Mouse (Mus musculus) hindbrain, embryonic 12.5 days (tissue): ENCODE data around the gene Soat1. TPM values are rescaled to one million over a fixed set of nuclear protein-coding genes. Genes with fewer than 3 reads are reported as not detected.
A peak's percentile ranks its signal among the peaks of the same experiment; 100 is the strongest.
"Not testable (repeated sequence)": the region's sequence is repeated elsewhere in the genome, so short reads cannot be mapped to it uniquely, and the experiment has no call there.

ENCODE experiments used
- ATAC-seq: fragments of 200-750 bp; cut with Nextera tagmentation; 2 replicates; pipeline ENCODE4 v1.8.0; 2017; ENCODE audit warnings: moderate TSS enrichment; ENCODE audit not compliant: low FRiP score
- H3K27ac ChIP-seq: fragments of 300-500 bp; sonication (generic); 2 replicates; pipeline ENCODE4 v1.5.1; 2016; ENCODE audit warnings: mild to moderate bottlenecking
- H3K27me3 ChIP-seq: fragments of 300-500 bp; sonication (generic); 2 replicates; pipeline ENCODE4 v1.6.1; 2016; ENCODE audit warnings: mild to moderate bottlenecking
- H3K36me3 ChIP-seq: fragments of 300-500 bp; sonication (generic); 2 replicates; pipeline ENCODE4 v1.6.1; 2016; ENCODE audit warnings: mild to moderate bottlenecking
- H3K4me1 ChIP-seq: fragments of 300-500 bp; sonication (generic); 2 replicates; pipeline ENCODE4 v1.6.1; 2016
- H3K4me2 ChIP-seq: fragments of 300-500 bp; sonication (generic); replicated peaks from 2 replicates; pipeline ENCODE4 v1.6.1; 2016; ENCODE audit warnings: mild to moderate bottlenecking
- H3K4me3 ChIP-seq: fragments of 300-500 bp; sonication (generic); 2 replicates; pipeline ENCODE4 v1.5.1; 2016; ENCODE audit warnings: mild to moderate bottlenecking
- H3K9ac ChIP-seq: fragments of 300-500 bp; sonication (generic); 2 replicates; pipeline ENCODE4 v1.6.1; 2016; ENCODE audit warnings: mild to moderate bottlenecking, moderate library complexity
- H3K9me3 ChIP-seq: fragments of 300-500 bp; sonication (generic); replicated peaks from 2 replicates; pipeline ENCODE4 v1.6.1; 2016; ENCODE audit warnings: mild to moderate bottlenecking
- WGBS: fragments of 180-500 bp; shearing (Covaris S2); methylation state at CpG from one replicate; pipeline ENCODE4 v1.1.7; 2016; 5-methylcytosine and 5-hydroxymethylcytosine counted together
- polyA plus RNA-seq: library from polyadenylated mRNA; unstranded; fragments of >200 nt; fragmentation: Nextera tagmentation; extraction: Ambion mirVana; gene quantifications from 2 replicates; pipeline ENCODE4 v1.2.1, GENCODE M21; 2016

Soat1 gene
- 24.4 and 28.2 TPM in 2 replicates for polyA plus RNA-seq

GRCm38 (mm10) chr1:156473961-156474503 lies at the start of gene Soat1:
TSS of gene Soat1 (minus strand) at chr1:156474331.
- H3K4me3 ChIP-seq = peak within 1 kb of the TSS; percentile 55
- H3K9me3 ChIP-seq = peaks cover 10% of the 10 kb centered on the region
- WGBS = 0% methylated on average over 38 of the region's 46 CpGs
- H3K4me1 ChIP-seq = peaks cover 7% of the 10 kb centered on the region
- H3K9ac ChIP-seq = peak within 1 kb of the TSS; percentile 65
- no peak within 1 kb of the TSS for H3K27ac ChIP-seq
- H3K36me3 ChIP-seq = peaks cover 3% of the 10 kb centered on the region; the same call in 1 of the 2 replicates
- peak; percentile 98 for ATAC-seq
- peak within 1 kb of the TSS; percentile 68 for H3K4me2 ChIP-seq
- H3K27me3 ChIP-seq = peaks cover 3% of the 10 kb centered on the region; the same call in 1 of the 2 replicates

DNA sequence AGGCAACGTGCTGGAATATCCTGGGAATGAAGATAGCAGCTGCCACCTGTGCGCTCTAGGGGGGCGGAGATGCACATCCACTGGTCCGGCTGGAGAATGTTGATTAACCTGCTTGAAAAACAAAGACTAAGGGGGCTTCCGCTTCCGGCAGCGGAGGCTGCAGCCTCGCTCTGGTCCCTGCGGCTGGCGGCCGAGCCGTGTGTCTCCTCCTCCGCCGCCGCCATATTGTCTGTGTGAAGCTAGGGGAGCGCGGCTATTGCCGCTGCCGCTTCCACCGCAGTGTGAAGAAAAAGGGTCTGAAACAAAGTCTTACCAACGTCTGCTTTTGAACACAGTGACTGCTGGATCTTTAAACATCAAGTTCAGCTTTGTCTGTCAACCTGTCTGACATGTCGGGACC lies 49.7 kb upstream of the Soat1 start, which contains the start of gene Gm10031:
TSS of gene Gm10031 (plus strand) at position 171 of the 400 bp plus-strand sequence.
- ATAC-seq, H3K27me3 ChIP-seq, H3K4me1 ChIP-seq, H3K9ac ChIP-seq, H3K9me3 ChIP-seq, H3K27ac ChIP-seq, H3K4me3 ChIP-seq, H3K36me3 ChIP-seq, H3K4me2 ChIP-seq: not testable (repeated sequence)
- WGBS = 87% methylated on average over 22 of the region's 22 CpGs

DNA sequence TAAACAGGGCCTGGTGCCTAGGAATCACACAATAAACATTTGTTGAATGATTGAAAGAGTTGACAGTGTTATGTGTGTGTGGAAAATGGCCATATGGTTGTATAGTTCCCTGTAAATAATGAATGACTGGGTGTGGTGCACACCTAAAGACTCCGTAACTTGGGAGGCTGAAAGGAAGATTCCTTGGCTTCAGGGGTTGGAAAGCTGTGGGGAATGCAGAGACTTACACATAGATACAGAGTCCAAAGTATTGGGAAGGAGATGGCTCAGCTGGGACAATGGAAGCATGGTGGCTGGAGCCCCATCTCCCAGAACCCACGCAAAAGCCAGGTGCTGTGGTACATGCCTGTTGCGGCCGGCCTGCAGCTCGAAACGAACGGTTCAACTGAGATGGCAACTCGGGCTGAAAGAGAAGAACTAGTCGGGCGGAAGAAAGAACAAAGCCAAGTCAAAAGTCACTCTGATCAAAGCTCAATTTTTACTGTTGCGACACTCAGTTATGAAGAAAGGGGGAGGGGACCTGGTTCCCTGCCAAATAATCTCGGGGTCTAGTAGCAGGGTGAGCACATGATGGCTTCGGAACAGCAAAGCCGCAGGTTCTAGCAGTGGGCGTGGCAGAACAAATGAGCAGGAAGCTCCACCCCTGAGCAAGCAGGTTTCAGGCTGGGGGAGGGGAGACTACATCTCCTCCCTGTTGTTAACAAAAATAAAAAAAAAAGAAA lies 47.8 kb upstream of the Soat1 start:
- Histone ChIP-seq H3K27ac (no peak overlapping the region), H3K9ac (no peak overlapping the region), H3K4me3 (no peak overlapping the region), H3K9me3 (no peaks in the 10 kb centered on the region), H3K4me2 (peak overlapping the region; percentile 26), H3K4me1 (peaks cover 5% of the 10 kb centered on the region), H3K27me3 (no peaks in the 10 kb centered on the region), H3K36me3 (no peaks in the 10 kb centered on the region)
- 50% methylated on average over 15 of the region's 15 CpGs for WGBS
- ATAC-seq = no peak

DNA sequence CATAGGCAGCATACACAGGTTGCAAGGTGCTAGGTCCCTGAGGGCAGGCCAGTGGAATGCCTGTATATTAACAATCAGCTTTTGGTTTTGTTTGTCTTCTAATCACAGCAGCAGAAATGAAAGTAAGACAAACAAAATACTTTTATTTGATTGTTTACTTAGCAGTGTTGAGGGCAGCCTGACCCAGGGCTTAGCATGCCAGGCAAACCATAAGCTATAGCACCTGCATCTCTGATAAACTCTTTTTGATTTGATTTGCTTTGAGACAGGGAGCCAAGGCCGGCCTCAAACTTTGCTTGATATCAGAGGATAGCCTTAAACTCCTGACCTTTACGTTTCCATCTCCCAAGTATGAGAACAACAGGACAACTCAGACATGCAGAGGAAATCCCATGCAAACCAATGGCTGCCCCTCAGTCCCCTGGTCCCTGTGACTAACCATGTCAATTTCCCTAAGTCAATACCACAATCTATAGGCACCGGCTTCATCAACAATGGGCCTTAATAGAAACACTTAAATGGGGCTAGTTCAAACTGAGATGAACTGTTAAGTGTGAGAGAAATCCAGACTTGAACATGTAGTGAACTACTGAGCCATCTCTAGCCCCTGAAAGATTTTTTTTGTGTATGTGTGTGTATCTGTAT lies 46.1 kb upstream of the Soat1 start:
- peaks cover 5% of the 10 kb centered on the region for H3K4me1 ChIP-seq
- 89% methylated on average over 3 of the region's 3 CpGs for WGBS

DNA sequence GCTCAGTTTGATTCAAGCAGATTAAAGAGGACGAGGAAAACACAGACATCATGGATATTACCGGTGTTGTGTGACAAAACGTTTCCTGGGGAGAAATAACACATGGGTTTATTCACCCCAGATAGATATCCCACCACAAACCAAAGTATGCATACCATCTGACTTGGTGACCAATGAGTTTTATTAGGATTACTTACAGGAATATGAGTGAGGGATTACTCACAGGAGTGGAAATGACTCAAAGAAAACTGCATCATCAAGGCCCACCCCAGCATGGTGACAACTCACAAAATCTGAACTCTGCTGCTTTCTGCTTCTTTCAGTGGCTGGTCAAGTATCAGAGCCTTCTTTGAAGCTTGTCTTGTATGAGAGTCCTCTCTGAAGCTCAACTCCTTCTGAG lies 33.6 kb upstream of the Soat1 start:
- no peak for ATAC-seq
- Histone ChIP-seq H3K4me1 (no peaks in the 10 kb centered on the region), H3K9ac (no peak overlapping the region), H3K36me3 (no peaks in the 10 kb centered on the region), H3K4me2 (no peak overlapping the region), H3K27me3 (no peaks in the 10 kb centered on the region), H3K4me3 (no peak overlapping the region), H3K27ac (no peak overlapping the region), H3K9me3 (no peaks in the 10 kb centered on the region)
- WGBS = 76% methylated on average over 3 of the region's 3 CpGs

More for the DNA sequence above, 46.1 kb upstream of the Soat1 start:
- H3K27ac ChIP-seq = no peak overlapping the region
- no peaks in the 10 kb centered on the region for H3K27me3 ChIP-seq
- H3K9ac ChIP-seq = no peak overlapping the region
- no peak overlapping the region for H3K4me2 ChIP-seq
- no peaks in the 10 kb centered on the region for H3K36me3 ChIP-seq
- H3K9me3 ChIP-seq = no peaks in the 10 kb centered on the region
- ATAC-seq = no peak
- no peak overlapping the region for H3K4me3 ChIP-seq

- ATAC-seq = no peak
- no peaks in the 10 kb centered on the region for H3K36me3 ChIP-seq
Observed at GRCm38 (mm10) chr1:156505901-156506300, 31.8 kb upstream of the Soat1 start.

DNA sequence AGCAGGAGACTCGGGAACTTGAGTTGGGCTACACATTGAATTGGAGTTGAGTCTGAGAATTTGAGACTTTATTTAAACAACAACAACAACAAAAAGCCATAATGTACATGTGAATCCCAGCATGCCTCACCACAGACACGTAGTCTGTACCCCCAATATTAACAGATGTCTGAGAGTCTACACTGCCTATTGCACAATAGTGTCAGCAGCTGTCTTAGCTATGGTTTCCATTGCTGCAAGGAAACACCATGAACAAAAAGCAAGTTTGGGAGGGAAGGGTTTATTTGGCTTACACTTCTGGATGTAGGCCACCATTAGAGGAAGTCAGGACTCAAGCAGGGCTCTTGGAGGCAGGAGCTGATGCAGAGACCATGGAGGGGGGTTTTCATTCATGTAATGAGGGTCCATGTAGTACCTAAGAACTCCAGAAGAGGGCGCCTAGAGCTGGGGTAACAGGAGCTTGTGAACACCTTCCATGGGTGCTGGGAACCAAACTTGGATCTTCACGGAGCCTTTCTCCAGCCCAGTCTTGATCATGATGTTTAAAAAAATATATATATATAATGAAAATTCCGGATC lies 30.9 kb upstream of the Soat1 start:
- no peak overlapping the region for H3K4me3 ChIP-seq
- H3K9ac ChIP-seq = no peak overlapping the region
- H3K36me3 ChIP-seq = no peaks in the 10 kb centered on the region
- no peaks in the 10 kb centered on the region for H3K4me1 ChIP-seq
- WGBS = 74% methylated on average over 5 of the region's 5 CpGs
- no peak for ATAC-seq
- H3K27ac ChIP-seq = no peak overlapping the region
- H3K4me2 ChIP-seq = no peak overlapping the region
- H3K27me3 ChIP-seq = no peaks in the 10 kb centered on the region
- no peaks in the 10 kb centered on the region for H3K9me3 ChIP-seq

More at GRCm38 (mm10) chr1:156505901-156506300, 31.8 kb upstream of the Soat1 start:
- no peak overlapping the region for H3K4me3 ChIP-seq
- no peaks in the 10 kb centered on the region for H3K9me3 ChIP-seq
- no peaks in the 10 kb centered on the region for H3K4me1 ChIP-seq
- WGBS = 87% methylated on average over 2 of the region's 2 CpGs
- H3K4me2 ChIP-seq = no peak overlapping the region
- no peaks in the 10 kb centered on the region for H3K27me3 ChIP-seq
- H3K27ac ChIP-seq = no peak overlapping the region
- no peak overlapping the region for H3K9ac ChIP-seq

DNA sequence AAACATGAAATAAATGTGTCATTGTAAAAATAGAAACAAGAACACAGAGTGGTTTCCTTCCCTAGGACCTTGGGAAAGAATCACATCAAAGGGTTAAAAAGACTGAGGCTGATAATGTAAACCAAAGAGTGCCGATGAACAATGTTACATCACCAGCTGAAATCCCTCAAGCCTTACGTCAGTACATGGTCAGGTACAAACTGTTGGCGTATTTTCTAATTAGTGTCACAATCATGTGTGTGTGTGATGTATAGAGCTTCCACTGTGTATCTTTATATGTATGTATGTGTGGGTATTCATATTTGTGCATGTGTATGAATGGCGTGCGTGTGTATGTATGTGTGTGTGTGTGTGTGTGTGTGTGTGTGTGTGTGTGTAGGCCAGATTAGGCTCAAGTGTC lies 22.8 kb upstream of the Soat1 start:
- no peak overlapping the region for H3K9ac ChIP-seq
- no peak overlapping the region for H3K27ac ChIP-seq
- H3K4me2 ChIP-seq = no peak overlapping the region
- H3K27me3 ChIP-seq = no peaks in the 10 kb centered on the region
- no peak overlapping the region for H3K4me3 ChIP-seq
- WGBS = 77% methylated on average over 5 of the region's 5 CpGs
- no peaks in the 10 kb centered on the region for H3K4me1 ChIP-seq
- ATAC-seq = no peak
- H3K9me3 ChIP-seq = 0 out of 2 replicates have a peak, but pooled peaks cover 3% of the 10 kb centered on the region
- no peaks in the 10 kb centered on the region for H3K36me3 ChIP-seq

GRCm38 (mm10) chr1:156495025-156495424 lies 20.9 kb upstream of the Soat1 start:
- Histone ChIP-seq H3K4me3 (no peak overlapping the region), H3K27me3 (no peaks in the 10 kb centered on the region), H3K27ac (no peak overlapping the region), H3K9ac (no peak overlapping the region), H3K9me3 (0 out of 2 replicates have a peak, but pooled peaks cover 3% of the 10 kb centered on the region), H3K4me1 (no peaks in the 10 kb centered on the region), H3K4me2 (no peak overlapping the region), H3K36me3 (no peaks in the 10 kb centered on the region)
- no peak for ATAC-seq
- WGBS = 68% methylated on average over 8 of the region's 8 CpGs

DNA sequence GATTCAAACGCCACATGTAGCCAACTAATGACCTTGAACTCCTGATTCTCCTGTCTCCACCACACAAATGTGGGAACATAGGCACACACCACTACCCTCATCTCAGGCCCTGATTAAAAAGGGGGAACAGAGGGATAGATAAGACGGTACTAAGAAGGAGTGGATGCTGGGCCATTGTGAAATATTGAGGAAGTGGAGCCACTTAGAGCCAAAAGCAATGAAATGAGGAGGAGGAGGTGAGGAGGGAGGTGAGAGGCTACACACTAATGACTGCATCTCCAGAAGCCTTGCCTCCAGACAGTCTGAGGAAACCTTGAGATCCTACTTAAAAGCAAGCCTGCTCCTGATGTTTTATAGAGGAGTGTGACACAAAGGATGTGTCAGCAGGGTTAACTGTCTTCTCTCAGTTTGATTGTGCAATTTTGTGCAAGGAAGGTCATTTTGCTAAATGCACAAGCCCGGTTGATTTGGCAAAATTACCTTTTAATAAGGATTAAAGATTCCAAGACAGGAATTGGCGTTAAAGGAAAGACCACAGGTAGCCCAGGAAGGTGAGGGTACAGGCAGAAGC lies 17.2 kb upstream of the Soat1 start:
- Histone ChIP-seq H3K36me3 (no peaks in the 10 kb centered on the region), H3K4me1 (no peaks in the 10 kb centered on the region), H3K9me3 (no peaks in the 10 kb centered on the region), H3K27me3 (no peaks in the 10 kb centered on the region), H3K9ac (no peak overlapping the region), H3K4me3 (no peak overlapping the region), H3K4me2 (no peak overlapping the region), H3K27ac (no peak overlapping the region)
- ATAC-seq = no peak
- 88% methylated on average over 4 of the region's 4 CpGs for WGBS

DNA sequence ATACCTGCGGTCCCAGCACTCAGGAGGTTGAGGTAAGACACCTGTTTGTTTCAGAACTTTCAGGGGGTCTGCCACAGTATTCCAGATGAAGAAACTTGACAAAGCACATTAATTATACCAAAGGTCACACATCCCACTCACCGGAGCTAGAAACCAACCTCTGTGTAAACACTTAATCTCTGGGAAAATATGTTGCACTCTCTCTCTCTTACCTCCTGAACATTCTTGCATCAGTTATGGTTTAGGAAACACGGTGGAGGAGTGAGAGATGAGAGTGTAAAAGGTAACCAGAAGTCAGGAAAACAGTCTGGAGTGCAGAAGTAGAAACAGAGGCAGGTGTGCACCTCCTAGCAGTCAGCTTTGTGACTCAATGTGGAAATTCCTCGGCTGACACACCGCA lies 13.9 kb upstream of the Soat1 start:
- Histone ChIP-seq H3K27me3 (no peaks in the 10 kb centered on the region), H3K4me2 (no peak overlapping the region), H3K9me3 (no peaks in the 10 kb centered on the region), H3K27ac (no peak overlapping the region), H3K4me3 (no peak overlapping the region), H3K9ac (no peak overlapping the region), H3K36me3 (no peaks in the 10 kb centered on the region), H3K4me1 (no peaks in the 10 kb centered on the region)
- 89% methylated on average over 5 of the region's 5 CpGs for WGBS
- no peak for ATAC-seq

DNA sequence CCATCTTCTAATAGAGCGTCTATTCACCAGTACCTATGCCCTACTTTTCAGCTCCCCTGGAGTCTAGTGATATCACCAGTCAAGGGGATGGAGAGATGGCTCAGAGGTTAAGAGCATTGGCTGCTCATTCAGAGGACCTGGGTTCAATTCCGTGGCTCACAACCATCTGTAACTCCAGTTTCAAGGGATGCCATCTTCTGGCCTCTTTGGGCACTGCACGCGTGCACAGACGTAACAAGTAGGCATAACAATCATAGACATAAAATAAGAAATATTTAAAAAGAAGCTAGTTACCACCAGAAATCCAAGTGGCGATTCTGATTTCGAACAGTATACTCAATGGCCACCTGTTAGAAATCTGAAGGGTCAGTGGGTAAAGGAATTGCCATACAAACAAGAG lies 13.4 kb upstream of the Soat1 start:
- no peaks in the 10 kb centered on the region for H3K9me3 ChIP-seq
- H3K4me3 ChIP-seq = no peak overlapping the region
- 96% methylated on average over 7 of the region's 7 CpGs for WGBS
- H3K4me1 ChIP-seq = no peaks in the 10 kb centered on the region
- ATAC-seq = no peak
- no peak overlapping the region for H3K27ac ChIP-seq
- H3K27me3 ChIP-seq = no peaks in the 10 kb centered on the region
- no peak overlapping the region for H3K9ac ChIP-seq
- no peaks in the 10 kb centered on the region for H3K36me3 ChIP-seq
- no peak overlapping the region for H3K4me2 ChIP-seq
